8 mouse cellular contexts compared by ENCODE assay signal in the genomic region with DNA sequence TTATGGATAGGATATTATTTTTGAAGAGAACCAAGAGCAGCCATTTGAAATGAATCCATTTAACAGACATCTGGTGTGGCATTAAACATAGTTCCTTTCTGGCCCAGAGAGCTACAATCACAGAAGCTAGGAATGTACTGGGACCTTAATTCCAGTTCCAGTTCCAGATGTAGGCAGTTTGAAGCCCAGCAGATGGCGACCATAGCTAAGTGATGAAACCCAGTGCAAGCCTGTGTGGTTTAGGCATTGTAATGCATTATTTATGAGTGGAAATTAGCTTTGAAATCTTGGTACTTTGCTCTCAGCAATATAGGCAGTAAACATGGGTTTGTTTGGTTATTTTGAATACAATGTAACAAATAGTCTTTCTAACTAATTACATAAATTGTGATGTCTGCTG.
DNase-seq lines count a peak whose midpoint lies in the region; ATAC-seq lines count a peak whose summit lies in the region.

No protein-coding gene starts in this region.

- DNase-seq in 416B (ENCODE audit: low read depth) (peak; percentile 17), NIH3T3 (ENCODE audit: low read depth) (peak; percentile 78)
- peak; percentile 53 for DNase-seq in layer of hippocampus, adult 9-11 months
- DNase-seq in retina, adult 2 months (ENCODE audit: low read depth, low spot score), result peak; percentile 4
- no peak for DNase-seq in urinary bladder, postnatal 36 days (ENCODE audit: low spot score in 2 of 2)
- no peak for DNase-seq in adrenal gland, postnatal 36 days
- no peak for DNase-seq in cerebellum, adult 9-11 months

- ATAC-seq in frontal cortex, adult (ENCODE audit: low TSS enrichment), result peak; percentile 92

Comparison
In these comparisons a context has a peak if more than half of its experiments do, and no peak if none do; other contexts are left out.
1. DNase-seq: peak in 416B (single experiment), NIH3T3 (single experiment), layer of hippocampus, adult 9-11 months (single experiment) and retina, adult 2 months (single experiment); none in urinary bladder, postnatal 36 days (0 of 2), adrenal gland, postnatal 36 days (0 of 2) and cerebellum, adult 9-11 months (single experiment).